Comparison of ENCODE assay signal across 9 mouse cellular contexts in the genomic region with DNA sequence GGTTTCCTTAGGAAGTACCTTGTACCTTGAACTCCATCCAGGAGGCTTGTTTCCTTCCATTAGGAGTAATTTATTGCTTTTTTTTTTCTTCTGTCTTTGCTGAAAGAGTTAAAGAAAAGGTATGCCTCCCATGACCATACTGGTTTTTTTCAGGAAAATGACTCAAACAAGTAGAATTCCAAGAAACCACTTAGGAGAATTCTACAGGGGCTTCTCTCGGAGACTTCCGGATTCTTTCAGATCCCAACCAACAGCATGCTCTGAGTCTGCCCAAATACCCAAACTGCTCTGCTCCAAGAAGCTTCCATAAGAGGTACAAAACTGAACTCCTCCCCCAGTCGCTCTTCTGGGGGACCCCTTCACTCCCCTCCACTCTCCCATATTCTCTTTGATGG. TPM values are rescaled to one million over a fixed set of nuclear protein-coding genes. Genes with fewer than 3 reads are reported as not detected.
DNase-seq lines count a peak whose midpoint lies in the region; ATAC-seq and TF ChIP-seq lines count a peak whose summit lies in the region.
"Had no signal": no experiment of that assay in that cellular context is flagged by ENCODE, and none has a peak within 500 bp of the region (broad histone marks: within the 10 kb centered on the region; RNA-seq: fewer than 3 reads in every experiment).

No protein-coding gene starts in this region.

- H3K4me1 ChIP-seq in heart, embryonic 10.5 days = peaks cover 21% of the 10 kb centered on the region
- H3K4me1 ChIP-seq in E14TG2a.4 (replicated peaks; ENCODE audit: low read depth, low read length) = peaks cover 39% of the 10 kb centered on the region
- peaks cover 34% of the 10 kb centered on the region for H3K4me1 ChIP-seq in heart, embryonic 16.5 days (ENCODE audit: control insufficient read depth, insufficient read depth, low read length)
- peaks cover 23% of the 10 kb centered on the region for H3K4me1 ChIP-seq in liver, postnatal 0 days (ENCODE audit: insufficient read depth)

- H3K4me2 ChIP-seq in heart, embryonic 16.5 days (ENCODE audit: low read depth, low read length) = peak overlapping the region; percentile 74
- peak overlapping the region; percentile 100 for H3K4me2 ChIP-seq in liver, postnatal 0 days (ENCODE audit: low read depth, low read length)

- no peaks in the 10 kb centered on the region for H3K27me3 ChIP-seq in heart, embryonic 10.5 days (ENCODE audit: insufficient read depth, poor library complexity, severe bottlenecking)
- peaks cover 4% of the 10 kb centered on the region for H3K27me3 ChIP-seq in E14TG2a.4 (ENCODE audit: insufficient read depth, low read length)
- no peaks in the 10 kb centered on the region for H3K27me3 ChIP-seq in heart, embryonic 16.5 days (ENCODE audit: control insufficient read depth, insufficient read depth, low read length)
- no peaks in the 10 kb centered on the region for H3K27me3 ChIP-seq in liver, postnatal 0 days (ENCODE audit: insufficient read depth, low read length)

- no peaks in the 10 kb centered on the region for H3K9me3 ChIP-seq in heart, embryonic 10.5 days
- H3K9me3 ChIP-seq in E14TG2a.4 (ENCODE audit: low read length) = no peaks in the 10 kb centered on the region
- H3K9me3 ChIP-seq in heart, embryonic 16.5 days (replicated peaks; ENCODE audit: control insufficient read depth, low read length) = no peaks in the 10 kb centered on the region
- H3K9me3 ChIP-seq in liver, postnatal 0 days (ENCODE audit: low read length) = no peaks in the 10 kb centered on the region

- H3K36me3 ChIP-seq in heart, embryonic 10.5 days = peaks cover 3% of the 10 kb centered on the region; the same call in 1 of the 2 replicates
- peaks cover 23% of the 10 kb centered on the region for H3K36me3 ChIP-seq in E14TG2a.4 (ENCODE audit: insufficient read depth, low read length)
- H3K36me3 ChIP-seq in heart, embryonic 16.5 days (ENCODE audit: control insufficient read depth, insufficient read depth) = 0 out of 2 replicates have a peak, but pooled peaks cover 2% of the 10 kb centered on the region
- no peaks in the 10 kb centered on the region for H3K36me3 ChIP-seq in liver, postnatal 0 days (replicated peaks; ENCODE audit: insufficient read depth, low read length)

- WGBS in heart, embryonic 10.5 days = 65% methylated on average over 3 of the region's 3 CpGs
- WGBS in heart, embryonic 16.5 days = 62% methylated on average over 3 of the region's 3 CpGs
- 81% methylated on average over 3 of the region's 3 CpGs for WGBS in liver, postnatal 0 days (ENCODE audit: insufficient replicate concordance)

- H3K9ac ChIP-seq in heart, embryonic 16.5 days (ENCODE audit: low read length) = peak overlapping the region; percentile 90
- H3K9ac ChIP-seq in liver, postnatal 0 days (replicated peaks) = no peak overlapping the region; the same call in 1 of the 2 replicates

- intact Hi-C loops in heart, postnatal 10 days (cut with DNase I) = no loop called here

- TF ChIP-seq CTCF in E14TG2a.4 (conservative IDR thresholded peaks at IDR 0.05; ENCODE audit: low read length) = no peak
- TF ChIP-seq CTCF in liver, postnatal 0 days (IDR thresholded peaks at IDR 0.05; ENCODE audit: low read depth) = no peak

- peak overlapping the region; percentile 85 for H3K4me3 ChIP-seq in heart, embryonic 10.5 days
- peak overlapping the region; percentile 92; the same call in 1 of the 2 replicates for H3K4me3 ChIP-seq in E14TG2a.4 (replicated peaks; ENCODE audit: low read length)
- peak overlapping the region; percentile 83; the same call in 1 of the 2 replicates for H3K4me3 ChIP-seq in heart, embryonic 16.5 days (ENCODE audit: low read length)
- peak overlapping the region; percentile 90 for H3K4me3 ChIP-seq in liver, postnatal 0 days (ENCODE audit: low read depth, low read length)

- peak overlapping the region; percentile 97; the same call in 1 of the 2 replicates for H3K27ac ChIP-seq in heart, embryonic 10.5 days
- peak overlapping the region; percentile 99 for H3K27ac ChIP-seq in heart, embryonic 16.5 days (ENCODE audit: low read length)
- no peak overlapping the region; the same call in 1 of the 2 replicates for H3K27ac ChIP-seq in liver, postnatal 0 days (ENCODE audit: low read depth)

- ATAC-seq in heart, embryonic 16.5 days (replicated peaks; ENCODE audit: extremely low read depth, insufficient read depth, low FRiP score) = no peak
- ATAC-seq in liver, postnatal 0 days = no peak
- no peak for ATAC-seq in activated CD4-positive, CD25-positive, alpha-beta regulatory T cell, adult 4 months

- no peak for TF ChIP-seq EP300 in liver, postnatal 0 days (IDR thresholded peaks at IDR 0.05; ENCODE audit: low read depth)

- DNase-seq in heart, embryonic 10.5 days (ENCODE audit: low spot score) = no peak
- DNase-seq in heart, postnatal 10 days = no peak
- no peak for DNase-seq in liver, postnatal 0 days
- no peak for DNase-seq in urinary bladder, postnatal 14 days (ENCODE audit: low spot score)
- no peak for DNase-seq in urinary bladder, postnatal 10 days (ENCODE audit: low spot score)
- DNase-seq: thymus, postnatal 14 days had no signal

RNA-seq across cellular contexts. Expression of a gene that starts 1.0 kb away (rescaled TPM):
- 114 and 117 TPM in 2 replicates for polyA plus RNA-seq in heart, embryonic 10.5 days (2016; fragmentation: Nextera tagmentation; extraction: Ambion mirVana)
- 10 to 100 TPM; 44.2 to 66.0 TPM for total RNA-seq in heart, postnatal 10 days (2021)
- 87.7 and 98.9 TPM in 2 replicates for polyA plus RNA-seq in heart, embryonic 16.5 days (2015; fragmentation: Nextera tagmentation; extraction: Ambion mirVana)
- polyA plus RNA-seq in liver, postnatal 0 days (2015; fragmentation: Nextera tagmentation; extraction: Ambion mirVana) = 13.8 and 14.5 TPM in 2 replicates
- 10 to 100 TPM; 19.0 to 26.5 TPM for polyA plus RNA-seq in activated CD4-positive, CD25-positive, alpha-beta regulatory T cell, adult 4 months (2017; shearing (Covaris generic))

RNA-seq across cellular contexts. Expression of a gene that starts 17.5 kb away (rescaled TPM):
- polyA plus RNA-seq in heart, embryonic 10.5 days (2016; fragmentation: Nextera tagmentation; extraction: Ambion mirVana) = 0.36 and 0.41 TPM in 2 replicates
- total RNA-seq in heart, postnatal 10 days (2021) = not detected
- 0.42 TPM in 1 of 2 replicates, not detected in the other for polyA plus RNA-seq in heart, embryonic 16.5 days (2015; fragmentation: Nextera tagmentation; extraction: Ambion mirVana)
- 0.30 and 0.40 TPM in 2 replicates for polyA plus RNA-seq in liver, postnatal 0 days (2015; fragmentation: Nextera tagmentation; extraction: Ambion mirVana)
- polyA plus RNA-seq in activated CD4-positive, CD25-positive, alpha-beta regulatory T cell, adult 4 months (2017; shearing (Covaris generic)) = not detected

RNA-seq across cellular contexts. Expression of a gene that starts 39.0 kb away (rescaled TPM):
- polyA plus RNA-seq in heart, embryonic 10.5 days (2016; fragmentation: Nextera tagmentation; extraction: Ambion mirVana) = 0.10 TPM in 2 replicates
- under 1 TPM in 1 of 2 experiments, not detected in 1; 0.29 TPM for total RNA-seq in heart, postnatal 10 days (2021)
- 0.08 and 0.11 TPM in 2 replicates for polyA plus RNA-seq in heart, embryonic 16.5 days (2015; fragmentation: Nextera tagmentation; extraction: Ambion mirVana)
- not detected in 2 replicates for polyA plus RNA-seq in liver, postnatal 0 days (2015; fragmentation: Nextera tagmentation; extraction: Ambion mirVana)
- not detected for polyA plus RNA-seq in activated CD4-positive, CD25-positive, alpha-beta regulatory T cell, adult 4 months (2017; shearing (Covaris generic))
